Mouse (Mus musculus): ENCODE results near the gene Sept6. TPM values are rescaled to one million over a fixed set of nuclear protein-coding genes. Genes with fewer than 3 reads are reported as not detected.
"Not testable (repeated sequence)": the region's sequence is repeated elsewhere in the genome, so short reads cannot be mapped to it uniquely, and the experiment has no call there.

The Sept6 gene
- polyA plus RNA-seq, 1 experiment from 2014 or later = 5.0 TPM

- Histone ChIP-seq H3K27me3 (no peaks in the 10 kb centered on the region), H3K27ac (peak overlapping the region; percentile 72), H3K9me3 (replicated peaks) (no peaks in the 10 kb centered on the region), H3K36me3 (no peaks in the 10 kb centered on the region), H3K4me2 (peak overlapping the region; percentile 83), H3K4me3 (replicated peaks) (peak overlapping the region; percentile 70), H3K9ac (peak overlapping the region; percentile 79), H3K4me1 (replicated peaks) (peaks cover 8% of the 10 kb centered on the region)
- DNase-seq (peak; percentile 87), ATAC-seq (ENCODE audit: low read depth) (peak; percentile 93)
- WGBS (ENCODE audit: insufficient replicate concordance) = 13% methylated on average over 32 of the region's 32 CpGs
Observed at GRCm38 (mm10) chrX:36903115-36903768, 88.4 kb downstream of the Sept6 start.

- peak within 1 kb of the TSS; percentile 83 for H3K4me2 ChIP-seq
- no peaks in the 10 kb centered on the region for H3K36me3 ChIP-seq
- H3K9ac ChIP-seq = peak within 1 kb of the TSS; percentile 79
- peak within 1 kb of the TSS; percentile 70 for H3K4me3 ChIP-seq (replicated peaks)
- ATAC-seq (ENCODE audit: low read depth) (peak; percentile 52), DNase-seq (no peak)
- no peaks in the 10 kb centered on the region for H3K27me3 ChIP-seq
- WGBS (ENCODE audit: insufficient replicate concordance) = 11% methylated on average over 38 of the region's 47 CpGs
- H3K27ac ChIP-seq = peak within 1 kb of the TSS; percentile 72
- peaks cover 8% of the 10 kb centered on the region for H3K4me1 ChIP-seq (replicated peaks)
- H3K9me3 ChIP-seq (replicated peaks) = no peaks in the 10 kb centered on the region
Observed at GRCm38 (mm10) chrX:36902321-36903114, 89.1 kb downstream of the Sept6 start, which contains the start of gene Nkrf. TSS of gene Nkrf (minus strand) at chrX:36902899.

- Histone ChIP-seq H3K27me3 (no peaks in the 10 kb centered on the region), H3K4me3 (replicated peaks) (peak overlapping the region; percentile 70), H3K9ac (peak overlapping the region; percentile 79), H3K27ac (no peak overlapping the region), H3K36me3 (no peaks in the 10 kb centered on the region), H3K4me2 (peak overlapping the region; percentile 83), H3K9me3 (replicated peaks) (no peaks in the 10 kb centered on the region), H3K4me1 (replicated peaks) (peaks cover 8% of the 10 kb centered on the region)
- DNase-seq (no peak), ATAC-seq (ENCODE audit: low read depth) (no peak)
- 23% methylated on average over 3 of the region's 3 CpGs for WGBS (ENCODE audit: insufficient replicate concordance)
Observed at GRCm38 (mm10) chrX:36901655-36902054, 89.9 kb downstream of the Sept6 start.

- 13% methylated on average over 1 of the region's 1 CpGs for WGBS (ENCODE audit: insufficient replicate concordance)
- not testable (repeated sequence) for DNase-seq
Observed at GRCm38 (mm10) chrX:36898931-36899330, 92.7 kb downstream of the Sept6 start.

GRCm38 (mm10) chrX:36884719-36885118, 106.9 kb downstream of the Sept6 start:
- H3K4me3 ChIP-seq (replicated peaks) = no peak overlapping the region
- peaks cover 13% of the 10 kb centered on the region; the same call in 1 of the 2 replicates for H3K36me3 ChIP-seq
- no peaks in the 10 kb centered on the region for H3K9me3 ChIP-seq (replicated peaks)
- no peak overlapping the region for H3K27ac ChIP-seq
- WGBS (ENCODE audit: insufficient replicate concordance) = 86% methylated on average over 1 of the region's 1 CpGs
- no peak for ATAC-seq (ENCODE audit: low read depth)
- no peak overlapping the region for H3K9ac ChIP-seq
- DNase-seq = no peak
- no peaks in the 10 kb centered on the region for H3K27me3 ChIP-seq
- no peaks in the 10 kb centered on the region for H3K4me1 ChIP-seq (replicated peaks)
- H3K4me2 ChIP-seq = no peak overlapping the region

More at GRCm38 (mm10) chrX:36898931-36899330, 92.7 kb downstream of the Sept6 start:
- not testable (repeated sequence) for H3K9ac ChIP-seq; H3K36me3 ChIP-seq; H3K4me1 ChIP-seq (replicated peaks); H3K9me3 ChIP-seq (replicated peaks); ATAC-seq (ENCODE audit: low read depth); H3K27ac ChIP-seq; H3K27me3 ChIP-seq; H3K4me3 ChIP-seq (replicated peaks); H3K4me2 ChIP-seq

- Histone ChIP-seq H3K4me1 (replicated peaks) (peaks cover 13% of the 10 kb centered on the region), H3K4me2 (peak overlapping the region; percentile 78), H3K9me3 (replicated peaks) (no peaks in the 10 kb centered on the region), H3K27me3 (no peaks in the 10 kb centered on the region), H3K9ac (peak overlapping the region; percentile 91), H3K36me3 (peaks cover 3% of the 10 kb centered on the region; the same call in 1 of the 2 replicates), H3K27ac (peak overlapping the region; percentile 69), H3K4me3 (replicated peaks) (peak overlapping the region; percentile 81)
- DNase-seq = no peak
- WGBS (ENCODE audit: insufficient replicate concordance) = 12% methylated on average over 26 of the region's 36 CpGs
- ATAC-seq (ENCODE audit: low read depth) = peak; percentile 39
Observed at GRCm38 (mm10) chrX:36874704-36875128, 116.9 kb downstream of the Sept6 start.

- H3K9ac ChIP-seq = peak overlapping the region; percentile 91
- ATAC-seq (ENCODE audit: low read depth) (peak; percentile 95), DNase-seq (peak; percentile 82)
- H3K4me1 ChIP-seq (replicated peaks) = peaks cover 13% of the 10 kb centered on the region
- 6% methylated on average over 55 of the region's 57 CpGs for WGBS (ENCODE audit: insufficient replicate concordance)
- H3K27me3 ChIP-seq = no peaks in the 10 kb centered on the region
- H3K36me3 ChIP-seq = peaks cover 3% of the 10 kb centered on the region; the same call in 1 of the 2 replicates
- peak overlapping the region; percentile 69 for H3K27ac ChIP-seq
- no peaks in the 10 kb centered on the region for H3K9me3 ChIP-seq (replicated peaks)
- peak overlapping the region; percentile 81 for H3K4me3 ChIP-seq (replicated peaks)
- H3K4me2 ChIP-seq = peak overlapping the region; percentile 78
Observed at GRCm38 (mm10) chrX:36874178-36874696, 117.4 kb downstream of the Sept6 start.

GRCm38 (mm10) chrX:36873765-36874164, 117.8 kb downstream of the Sept6 start, which contains the start of the genes Ube2a and C330007P06Rik:
TSS of gene Ube2a (plus strand) at chrX:36873900.
TSS of gene C330007P06Rik (minus strand) at chrX:36874111.
- Histone ChIP-seq H3K9ac (peak within 1 kb of the TSS; percentile 91), H3K4me2 (peak within 1 kb of the TSS; percentile 78), H3K36me3 (peaks cover 3% of the 10 kb centered on the region; the same call in 1 of the 2 replicates), H3K27me3 (no peaks in the 10 kb centered on the region), H3K27ac (peak within 1 kb of the TSS; percentile 69), H3K4me1 (replicated peaks) (peaks cover 13% of the 10 kb centered on the region), H3K9me3 (replicated peaks) (no peaks in the 10 kb centered on the region), H3K4me3 (replicated peaks) (peak within 1 kb of the TSS; percentile 81)
- ATAC-seq (ENCODE audit: low read depth) (0 out of 2 replicates have a peak, but pooled peaks have one; percentile 16), DNase-seq (no peak)
- 11% methylated on average over 8 of the region's 8 CpGs for WGBS (ENCODE audit: insufficient replicate concordance)

- H3K9me3 ChIP-seq (replicated peaks) = no peaks in the 10 kb centered on the region
- H3K4me2 ChIP-seq = no peak overlapping the region
- peaks cover 9% of the 10 kb centered on the region for H3K4me1 ChIP-seq (replicated peaks)
- ATAC-seq (ENCODE audit: low read depth) (no peak), DNase-seq (no peak)
- H3K27me3 ChIP-seq = no peaks in the 10 kb centered on the region
- H3K27ac ChIP-seq = no peak overlapping the region
- WGBS (ENCODE audit: insufficient replicate concordance) = 36% methylated on average over 3 of the region's 3 CpGs
- H3K36me3 ChIP-seq = no peaks in the 10 kb centered on the region
- no peak overlapping the region for H3K9ac ChIP-seq
- no peak overlapping the region for H3K4me3 ChIP-seq (replicated peaks)
Observed at GRCm38 (mm10) chrX:36870372-36870771, 121.2 kb downstream of the Sept6 start.

GRCm38 (mm10) chrX:36864609-36865328, 126.8 kb downstream of the Sept6 start:
- DNase-seq (no peak), ATAC-seq (ENCODE audit: low read depth) (no peak)
- WGBS (ENCODE audit: insufficient replicate concordance) = 50% methylated on average over 8 of the region's 8 CpGs
- no peaks in the 10 kb centered on the region for H3K36me3 ChIP-seq
- peak overlapping the region; percentile 62; the same call in 1 of the 2 replicates for H3K27ac ChIP-seq
- H3K4me1 ChIP-seq (replicated peaks) = peaks cover 11% of the 10 kb centered on the region
- no peaks in the 10 kb centered on the region for H3K27me3 ChIP-seq
- peak overlapping the region; percentile 23; the same call in 1 of the 2 replicates for H3K9ac ChIP-seq
- H3K4me2 ChIP-seq = peak overlapping the region; percentile 55
- H3K4me3 ChIP-seq (replicated peaks) = peak overlapping the region; percentile 62
- H3K9me3 ChIP-seq (replicated peaks) = no peaks in the 10 kb centered on the region

All from liver, embryonic 13.5 days (tissue).